Mouse (Mus musculus) cerebellum, postnatal 36 days (tissue): ENCODE data around the gene Ccl20.

ENCODE experiments used
- DNase-seq, 2 experiments: peaks; one replicate each; pipeline ENCODE4 v3.0.0; 2021 to 2022; ENCODE audit warnings: mixed read lengths in 2 of 2

Ccl20 gene

GRCm38 (mm10) chr1:83116447-83117137, at the start of gene Ccl20:
Gene Ccl20 (plus strand): TSS chr1:83116766.
- DNase-seq: no peak

- DNase-seq: no peak
These were observed 49.4 kb upstream of the Ccl20 start for GRCm38 (mm10) chr1:83067205-83067604.

GRCm38 (mm10) chr1:83075526-83076189, 40.9 kb upstream of the Ccl20 start:
- no peak for DNase-seq

- peak in 1 of 2 experiments; percentile 5 for DNase-seq
These were observed 40.2 kb upstream of the Ccl20 start for GRCm38 (mm10) chr1:83076190-83076917.

- no peak for DNase-seq
These were observed 39.5 kb upstream of the Ccl20 start for GRCm38 (mm10) chr1:83077016-83077415.

- DNase-seq: no peak
These were observed 31.8 kb upstream of the Ccl20 start for GRCm38 (mm10) chr1:83084790-83085189.

- no peak for DNase-seq
These were observed 25.3 kb upstream of the Ccl20 start for GRCm38 (mm10) chr1:83091268-83091667.

GRCm38 (mm10) chr1:83096935-83097334, 19.6 kb upstream of the Ccl20 start:
- DNase-seq: no peak

GRCm38 (mm10) chr1:83099160-83099559, 17.4 kb upstream of the Ccl20 start:
- no peak for DNase-seq

GRCm38 (mm10) chr1:83099580-83100137, 16.9 kb upstream of the Ccl20 start:
- no peak for DNase-seq

- DNase-seq: no peak
These were observed 14.7 kb upstream of the Ccl20 start for GRCm38 (mm10) chr1:83101891-83102290.

- no peak for DNase-seq
These were observed 11.1 kb upstream of the Ccl20 start for GRCm38 (mm10) chr1:83105464-83105863.

- no peak for DNase-seq
These were observed 9.1 kb upstream of the Ccl20 start for GRCm38 (mm10) chr1:83107410-83107978.

- no peak for DNase-seq
These were observed 5.6 kb upstream of the Ccl20 start for GRCm38 (mm10) chr1:83110992-83111391.

GRCm38 (mm10) chr1:83111726-83112125, 4.8 kb upstream of the Ccl20 start:
- no peak for DNase-seq

GRCm38 (mm10) chr1:83117217-83117616, 651 bp downstream of the Ccl20 start:
- DNase-seq: no peak

- DNase-seq: no peak
These were observed 1.1 kb downstream of the Ccl20 start for GRCm38 (mm10) chr1:83117661-83118060.

- DNase-seq: no peak
These were observed 3.3 kb downstream of the Ccl20 start for GRCm38 (mm10) chr1:83119903-83120302.

- DNase-seq: no peak
These were observed 3.7 kb downstream of the Ccl20 start for GRCm38 (mm10) chr1:83120312-83120711.

GRCm38 (mm10) chr1:83123201-83123600, 6.6 kb downstream of the Ccl20 start:
- DNase-seq: no peak

- no peak for DNase-seq
These were observed 19.3 kb downstream of the Ccl20 start for GRCm38 (mm10) chr1:83135829-83136228.

- no peak for DNase-seq
These were observed 21.3 kb downstream of the Ccl20 start for GRCm38 (mm10) chr1:83137847-83138246.

GRCm38 (mm10) chr1:83138721-83139120, 22.2 kb downstream of the Ccl20 start:
- DNase-seq: no peak
